ENCODE assay signal across 10 mouse cellular contexts in genomic region chr11:115275954-115276353, GRCm38 (mm10). TPM values are rescaled to one million over a fixed set of nuclear protein-coding genes. Genes with fewer than 3 reads are reported as not detected.
DNase-seq lines count a peak whose midpoint lies in the region; ATAC-seq and TF ChIP-seq lines count a peak whose summit lies in the region.
"Had no signal": no experiment of that assay in that cellular context is flagged by ENCODE, and none has a peak within 500 bp of the region (broad histone marks: within the 10 kb centered on the region; RNA-seq: fewer than 3 reads in every experiment).

No protein-coding gene starts in this region.

- H3K4me2 ChIP-seq in heart, embryonic 13.5 days, result peak overlapping the region; percentile 96
- peak overlapping the region; percentile 80 for H3K4me2 ChIP-seq in hindbrain, embryonic 13.5 days
- peak overlapping the region; percentile 81 for H3K4me2 ChIP-seq in midbrain, embryonic 12.5 days (replicated peaks)

- peak overlapping the region; percentile 70 for H3K4me3 ChIP-seq in heart, embryonic 13.5 days
- peak overlapping the region; percentile 81 to 87 for H3K4me3 ChIP-seq in MEL (ENCODE audit: control insufficient read depth in 1 of 2, insufficient read depth in 1 of 2, low read depth in 2 of 2, low read length in 2 of 2)
- H3K4me3 ChIP-seq in hindbrain, embryonic 13.5 days, result peak overlapping the region; percentile 62
- peak overlapping the region; percentile 61 for H3K4me3 ChIP-seq in midbrain, embryonic 12.5 days

- DNase-seq in heart, adult 8-10 months (ENCODE audit: low spot score), result no peak
- no peak for DNase-seq in MEL (ENCODE audit: low read depth, low spot score)
- DNase-seq in adrenal gland, adult 18-20 months (ENCODE audit: low spot score in 2 of 2), result no peak
- DNase-seq in yolk sac, embryonic 10.5 days (ENCODE audit: low spot score), result no peak
- DNase-seq in urinary bladder, adult 2 months (ENCODE audit: low spot score), result no peak
- DNase-seq: lung, postnatal 14 days had no signal

- no peak overlapping the region for H3K27ac ChIP-seq in heart, embryonic 13.5 days (replicated peaks)
- no peak overlapping the region; the same call in 1 of the 2 replicates for H3K27ac ChIP-seq in MEL (ENCODE audit: control insufficient read depth, low read depth, low read length)
- H3K27ac ChIP-seq in hindbrain, embryonic 13.5 days, result peak overlapping the region; percentile 94; the same call in 1 of the 2 replicates
- H3K27ac ChIP-seq in midbrain, embryonic 12.5 days (replicated peaks), result no peak overlapping the region

- 60% methylated on average over 3 of the region's 3 CpGs for whole genome bisulfite sequencing in heart, embryonic 13.5 days
- 42% methylated on average over 3 of the region's 3 CpGs for WGBS in hindbrain, embryonic 13.5 days
- WGBS in midbrain, embryonic 12.5 days, result 61% methylated on average over 3 of the region's 3 CpGs

- ATAC-seq in heart, embryonic 13.5 days (ENCODE audit: extremely low read depth, insufficient number of reproducible peaks, low FRiP score, low TSS enrichment), result no peak
- ATAC-seq in hindbrain, embryonic 13.5 days (ENCODE audit: low FRiP score), result no peak
- ATAC-seq in midbrain, embryonic 12.5 days (ENCODE audit: low FRiP score, low read depth), result no peak

- TF ChIP-seq CTCF in MEL (IDR thresholded peaks at IDR 0.05 in 2 of 3, conservative IDR thresholded peaks at IDR 0.05 in 1 of 3; ENCODE audit: control insufficient read depth in 1 of 3, insufficient read depth in 1 of 3, low read depth in 2 of 3, low read length in 3 of 3, poor library complexity in 1 of 3, severe bottlenecking in 1 of 3), result no peak

- H3K27me3 ChIP-seq in heart, embryonic 13.5 days (replicated peaks), result peaks cover 13% of the 10 kb centered on the region; the same call in 1 of the 2 replicates
- no peaks in the 10 kb centered on the region for H3K27me3 ChIP-seq in MEL (ENCODE audit: control insufficient read depth in 1 of 2, insufficient read depth in 2 of 2, low read length in 2 of 2)
- no peaks in the 10 kb centered on the region for H3K27me3 ChIP-seq in hindbrain, embryonic 13.5 days
- H3K27me3 ChIP-seq in midbrain, embryonic 12.5 days, result no peaks in the 10 kb centered on the region; the same call in 1 of the 2 replicates

- H3K36me3 ChIP-seq in heart, embryonic 13.5 days, result 0 out of 2 replicates have a peak, but pooled peaks cover 3% of the 10 kb centered on the region
- H3K36me3 ChIP-seq in MEL (ENCODE audit: control insufficient read depth in 1 of 2, insufficient read depth in 2 of 2, low read length in 2 of 2), result peaks cover 0 to 20% of the 10 kb centered on the region in 2 experiments; a peak in 2 of 4 replicates
- H3K36me3 ChIP-seq in hindbrain, embryonic 13.5 days, result peaks cover 14% of the 10 kb centered on the region
- no peaks in the 10 kb centered on the region for H3K36me3 ChIP-seq in midbrain, embryonic 12.5 days

- H3K9ac ChIP-seq in heart, embryonic 13.5 days, result peak overlapping the region; percentile 91
- peak overlapping the region; percentile 93 for H3K9ac ChIP-seq in MEL (ENCODE audit: control insufficient read depth, low read depth, low read length, poor library complexity, severe bottlenecking)
- peak overlapping the region; percentile 85 for H3K9ac ChIP-seq in hindbrain, embryonic 13.5 days
- H3K9ac ChIP-seq in midbrain, embryonic 12.5 days (replicated peaks), result peak overlapping the region; percentile 78

- no peak; a peak in 1 of 4 replicates for TF ChIP-seq EP300 in MEL (IDR thresholded peaks at IDR 0.05; ENCODE audit: low read depth in 1 of 2, low read length in 2 of 2)

- no peaks in the 10 kb centered on the region for H3K9me3 ChIP-seq in heart, embryonic 13.5 days
- no peaks in the 10 kb centered on the region for H3K9me3 ChIP-seq in MEL (replicated peaks; ENCODE audit: insufficient read depth, low read length)
- no peaks in the 10 kb centered on the region for H3K9me3 ChIP-seq in hindbrain, embryonic 13.5 days
- H3K9me3 ChIP-seq in midbrain, embryonic 12.5 days, result no peaks in the 10 kb centered on the region

- peaks cover 20% of the 10 kb centered on the region for H3K4me1 ChIP-seq in heart, embryonic 13.5 days
- H3K4me1 ChIP-seq in MEL (ENCODE audit: control insufficient read depth in 1 of 2, insufficient read depth in 2 of 2, low read length in 2 of 2), result peaks cover 10 to 26% of the 10 kb centered on the region in 2 experiments
- H3K4me1 ChIP-seq in hindbrain, embryonic 13.5 days (replicated peaks), result peaks cover 39% of the 10 kb centered on the region
- H3K4me1 ChIP-seq in midbrain, embryonic 12.5 days, result peaks cover 18% of the 10 kb centered on the region

- TF ChIP-seq POLR2A in MEL (IDR thresholded peaks at IDR 0.05; ENCODE audit: control insufficient read depth in 1 of 2, insufficient read depth in 1 of 2, low read depth in 1 of 2, low read length in 2 of 2, poor library complexity in 1 of 2), result no peak

- peaks cover 6% of the 10 kb centered on the region; the same call in 1 of the 2 replicates for H3K79me2 ChIP-seq in MEL (ENCODE audit: control insufficient read depth, insufficient read depth, low read length, poor library complexity)

- no peak for TF ChIP-seq RAD21 in MEL (IDR thresholded peaks at IDR 0.05; ENCODE audit: low read depth, low read length)

TF ChIP-seq in MEL, 35 proteins besides CTCF, POLR2A, EP300 and RAD21:
- TF ChIP-seq SMC3 (IDR thresholded peaks at IDR 0.05; ENCODE audit: low read depth, low read length), result no peak

RNA-seq across cellular contexts. Expression of gene Fdxr, which starts 0.9 kb away (rescaled TPM):
- polyA plus RNA-seq in heart, embryonic 13.5 days (2015; fragmentation: Nextera tagmentation; extraction: Ambion mirVana), result 9.5 and 11.7 TPM in 2 replicates
- 1 to 10 TPM; 9.1 to 10.0 (median 9.6) TPM for total RNA-seq in heart, adult 8-10 months (2022)
- total RNA-seq in MEL (2012; rRNA removed), result 37.2 and 37.7 TPM in 2 replicates
- 10 to 100 TPM in 1 of 2 experiments, not detected in 1; 32.7 TPM for polyA plus RNA-seq in MEL (2012; ENCODE audit: insufficient read depth in 1 of 2, insufficient read length in 2 of 2, low read depth in 1 of 2, low replicate concordance in 2 of 2, missing spikeins in 1 of 2)
- 18.1 and 20.8 TPM in 2 replicates for polyA plus RNA-seq in hindbrain, embryonic 13.5 days (2015; fragmentation: Nextera tagmentation; extraction: Ambion mirVana)
- polyA plus RNA-seq in midbrain, embryonic 12.5 days (2016; fragmentation: Nextera tagmentation; extraction: Ambion mirVana), result 15.9 and 18.4 TPM in 2 replicates
- total RNA-seq in adrenal gland, adult 18-20 months (2021), result 1,000 to 10,000 TPM; 1,063 to 1,343 TPM
- 10.9 and 11.6 TPM in 2 replicates for polyA plus RNA-seq in urinary bladder, adult 2 months (2012; rRNA removed)

RNA-seq across cellular contexts. Expression of gene Grin2c, which starts 8.9 kb away (rescaled TPM):
- polyA plus RNA-seq in heart, embryonic 13.5 days (2015; fragmentation: Nextera tagmentation; extraction: Ambion mirVana), result 0.04 TPM in 1 of 2 replicates, not detected in the other
- total RNA-seq in heart, adult 8-10 months (2022), result under 1 TPM; 0.09 to 0.65 (median 0.23) TPM
- not detected in 2 replicates for total RNA-seq in MEL (2012; rRNA removed)
- not detected for polyA plus RNA-seq in MEL (2012; ENCODE audit: insufficient read depth in 1 of 2, insufficient read length in 2 of 2, low read depth in 1 of 2, low replicate concordance in 2 of 2, missing spikeins in 1 of 2)
- 0.22 TPM in 2 replicates for polyA plus RNA-seq in hindbrain, embryonic 13.5 days (2015; fragmentation: Nextera tagmentation; extraction: Ambion mirVana)
- polyA plus RNA-seq in midbrain, embryonic 12.5 days (2016; fragmentation: Nextera tagmentation; extraction: Ambion mirVana), result 0.06 and 0.17 TPM in 2 replicates
- 10 to 100 TPM in 1 of 2 experiments, 1 to 10 TPM in 1; 2.2 to 10.6 TPM for total RNA-seq in adrenal gland, adult 18-20 months (2021)
- polyA plus RNA-seq in urinary bladder, adult 2 months (2012; rRNA removed), result 0.74 and 1.0 TPM in 2 replicates
- total RNA-seq: common myeloid progenitor, adult 5-6 weeks had no signal

RNA-seq across cellular contexts. Expression of gene Fads6, which starts 21.5 kb away (rescaled TPM):
- polyA plus RNA-seq in heart, embryonic 13.5 days (2015; fragmentation: Nextera tagmentation; extraction: Ambion mirVana), result 0.71 and 0.74 TPM in 2 replicates
- 1 to 10 TPM; 2.0 to 3.5 (median 2.3) TPM for total RNA-seq in heart, adult 8-10 months (2022)
- 3.0 and 3.3 TPM in 2 replicates for total RNA-seq in MEL (2012; rRNA removed)
- polyA plus RNA-seq in MEL (2012; ENCODE audit: insufficient read depth in 1 of 2, insufficient read length in 2 of 2, low read depth in 1 of 2, low replicate concordance in 2 of 2, missing spikeins in 1 of 2), result 1 to 10 TPM in 1 of 2 experiments, not detected in 1; 6.6 TPM
- 0.73 and 0.79 TPM in 2 replicates for polyA plus RNA-seq in hindbrain, embryonic 13.5 days (2015; fragmentation: Nextera tagmentation; extraction: Ambion mirVana)
- polyA plus RNA-seq in midbrain, embryonic 12.5 days (2016; fragmentation: Nextera tagmentation; extraction: Ambion mirVana), result 0.11 and 0.18 TPM in 2 replicates
- 10 to 100 TPM; 43.9 to 59.6 TPM for total RNA-seq in adrenal gland, adult 18-20 months (2021)
- 0.99 and 1.1 TPM in 2 replicates for polyA plus RNA-seq in urinary bladder, adult 2 months (2012; rRNA removed)

RNA-seq across cellular contexts. Expression of gene Otop2, which starts 31.0 kb away (rescaled TPM):
- polyA plus RNA-seq in heart, embryonic 13.5 days (2015; fragmentation: Nextera tagmentation; extraction: Ambion mirVana), result not detected in 2 replicates
- total RNA-seq in heart, adult 8-10 months (2022), result not detected
- total RNA-seq in MEL (2012; rRNA removed), result not detected in 2 replicates
- not detected for polyA plus RNA-seq in MEL (2012; ENCODE audit: insufficient read depth in 1 of 2, insufficient read length in 2 of 2, low read depth in 1 of 2, low replicate concordance in 2 of 2, missing spikeins in 1 of 2)
- not detected in 2 replicates for polyA plus RNA-seq in hindbrain, embryonic 13.5 days (2015; fragmentation: Nextera tagmentation; extraction: Ambion mirVana)
- not detected in 2 replicates for polyA plus RNA-seq in midbrain, embryonic 12.5 days (2016; fragmentation: Nextera tagmentation; extraction: Ambion mirVana)
- total RNA-seq in adrenal gland, adult 18-20 months (2021), result not detected
- polyA plus RNA-seq in urinary bladder, adult 2 months (2012; rRNA removed), result not detected in 2 replicates
- total RNA-seq: common myeloid progenitor, adult 5-6 weeks had no signal

RNA-seq across cellular contexts. Expression of gene Ush1g, which starts 45.9 kb away (rescaled TPM):
- polyA plus RNA-seq in heart, embryonic 13.5 days (2015; fragmentation: Nextera tagmentation; extraction: Ambion mirVana), result 0.09 and 0.13 TPM in 2 replicates
- total RNA-seq in heart, adult 8-10 months (2022), result under 1 TPM; 0.09 to 0.28 (median 0.25) TPM
- total RNA-seq in MEL (2012; rRNA removed), result not detected in 2 replicates
- polyA plus RNA-seq in MEL (2012; ENCODE audit: insufficient read depth in 1 of 2, insufficient read length in 2 of 2, low read depth in 1 of 2, low replicate concordance in 2 of 2, missing spikeins in 1 of 2), result not detected
- 0.06 and 0.14 TPM in 2 replicates for polyA plus RNA-seq in hindbrain, embryonic 13.5 days (2015; fragmentation: Nextera tagmentation; extraction: Ambion mirVana)
- polyA plus RNA-seq in midbrain, embryonic 12.5 days (2016; fragmentation: Nextera tagmentation; extraction: Ambion mirVana), result 0.05 TPM in 1 of 2 replicates, not detected in the other
- under 1 TPM; 0.36 to 0.74 TPM for total RNA-seq in adrenal gland, adult 18-20 months (2021)
- not detected in 2 replicates for polyA plus RNA-seq in urinary bladder, adult 2 months (2012; rRNA removed)
- total RNA-seq: common myeloid progenitor, adult 5-6 weeks had no signal
